Mouse (Mus musculus): ENCODE data around the gene Rgs6.

The Rgs6 gene

DNA sequence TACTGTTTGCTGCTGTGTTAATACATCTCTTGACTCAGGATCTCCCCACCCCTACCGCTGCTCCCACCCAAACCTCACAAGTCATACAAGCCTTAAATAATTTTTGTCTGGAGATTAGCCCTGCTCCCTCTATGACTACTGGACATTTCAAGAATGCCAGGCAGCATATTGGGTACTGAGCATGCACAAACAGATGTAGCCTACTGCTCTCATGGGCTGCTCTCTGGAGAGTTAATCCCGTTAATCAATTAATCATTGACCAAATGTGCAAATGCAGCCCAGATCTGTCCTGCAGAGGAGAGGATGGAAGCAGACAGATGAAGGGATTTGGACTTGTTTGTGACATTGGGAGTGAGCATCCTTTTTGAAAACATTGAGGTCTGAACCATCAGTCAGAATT is at the start of gene Rgs6:
Gene Rgs6 (plus strand): TSS at position 276 of the 400 bp plus-strand sequence.
- no peak for DNase-seq (ENCODE audit: low read depth, low spot score)

DNA sequence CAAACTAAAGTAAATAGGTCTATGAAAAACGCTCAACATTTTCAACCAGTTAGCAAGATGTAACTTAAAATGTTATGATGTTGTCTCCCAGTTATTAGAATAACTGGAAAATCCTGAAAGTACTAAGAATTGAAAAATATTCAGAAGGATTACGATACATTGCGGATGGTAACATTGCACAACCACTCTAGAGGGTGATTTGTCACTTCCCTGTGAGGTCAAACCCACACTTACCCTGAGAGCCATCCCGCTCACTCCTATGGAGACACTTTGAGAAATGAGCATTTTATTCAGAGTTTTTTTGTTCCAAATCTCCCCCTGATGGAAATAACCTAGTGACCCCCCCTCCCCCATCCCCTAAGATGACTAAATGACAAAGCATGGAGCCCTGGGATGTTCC is 41.0 kb upstream of the Rgs6 start:
- no peak for DNase-seq (ENCODE audit: low read depth, low spot score)

DNA sequence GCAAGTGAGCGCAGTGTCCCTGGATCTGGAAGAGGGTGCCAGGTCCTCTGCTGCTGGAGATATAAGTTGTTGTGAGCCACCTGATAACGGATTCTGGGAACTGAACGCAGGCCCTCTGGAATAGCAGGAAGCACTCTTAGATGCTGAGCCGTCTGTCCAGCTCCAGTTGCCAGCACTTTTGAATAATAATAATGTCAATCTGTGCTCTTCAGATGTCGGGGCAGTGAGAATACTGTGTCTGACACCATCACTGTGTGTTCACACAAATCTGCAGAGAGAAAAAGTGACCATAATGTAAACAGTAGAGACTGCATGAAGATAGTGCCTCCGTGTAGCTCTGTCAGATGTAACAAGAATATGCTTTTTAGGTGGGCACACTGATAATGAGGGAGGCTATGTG is 38.9 kb upstream of the Rgs6 start:
- DNase-seq (ENCODE audit: low read depth, low spot score) = peak; percentile 12

DNA sequence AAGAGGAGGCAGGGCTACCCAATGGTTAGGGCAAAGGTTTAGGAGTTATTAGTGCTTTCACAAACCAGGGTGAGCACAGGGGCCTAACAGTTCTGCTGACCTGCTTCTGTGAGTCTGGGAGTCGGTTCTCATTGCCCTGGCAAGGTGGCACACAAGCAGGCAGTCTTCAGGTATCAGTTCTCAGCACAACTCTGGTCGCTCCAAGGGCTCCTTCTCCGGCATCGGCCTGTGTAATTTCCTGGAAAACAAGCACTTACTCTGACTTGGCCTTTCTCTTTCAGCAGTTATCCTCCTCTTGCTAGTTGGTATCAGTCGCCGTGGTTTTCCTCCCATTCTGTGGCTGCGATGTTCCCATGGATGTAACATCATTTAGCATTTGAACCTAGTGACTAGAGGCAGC is 38.0 kb upstream of the Rgs6 start:
- DNase-seq (ENCODE audit: low read depth, low spot score) = no peak

DNA sequence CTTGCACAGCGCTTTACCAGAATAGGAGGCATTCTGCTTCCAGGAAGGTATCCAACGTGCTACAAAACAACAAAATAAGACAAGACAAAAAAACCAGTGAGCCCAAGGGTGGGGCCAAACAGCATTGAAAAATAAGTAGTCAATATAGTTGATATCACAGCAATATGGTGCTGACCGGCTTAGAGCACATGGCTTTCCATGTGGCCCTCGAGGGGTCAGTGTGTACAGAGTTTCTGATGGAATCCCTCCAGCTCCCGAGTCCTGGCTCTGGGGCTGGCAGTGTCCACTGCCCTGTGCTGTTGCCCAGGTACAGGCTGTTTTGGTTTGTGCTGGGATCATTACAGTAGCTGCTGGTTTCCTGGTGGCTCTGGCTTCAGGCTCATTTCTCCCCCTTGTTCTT is 35.7 kb upstream of the Rgs6 start:
- no peak for DNase-seq (ENCODE audit: low read depth, low spot score)

DNA sequence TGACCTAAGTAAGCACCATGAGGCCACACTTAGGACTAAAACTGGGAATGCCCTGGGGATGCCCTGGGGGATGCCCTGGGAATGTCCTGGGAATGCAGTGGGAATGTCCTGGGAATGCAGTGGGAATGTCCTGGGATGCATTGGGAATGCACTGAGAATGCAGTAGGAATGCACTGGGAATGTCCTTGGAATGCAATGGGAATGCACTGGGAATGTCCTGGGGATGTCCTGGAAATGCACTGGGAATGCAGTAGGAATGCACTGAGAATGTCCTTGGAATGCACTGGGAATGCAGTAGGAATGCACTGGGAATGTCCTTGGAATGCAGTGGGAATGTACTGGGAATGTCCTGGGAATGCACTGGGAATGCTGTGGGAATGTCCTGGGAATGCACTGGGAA is 25.2 kb upstream of the Rgs6 start:
- DNase-seq (ENCODE audit: low read depth, low spot score) = no peak

DNA sequence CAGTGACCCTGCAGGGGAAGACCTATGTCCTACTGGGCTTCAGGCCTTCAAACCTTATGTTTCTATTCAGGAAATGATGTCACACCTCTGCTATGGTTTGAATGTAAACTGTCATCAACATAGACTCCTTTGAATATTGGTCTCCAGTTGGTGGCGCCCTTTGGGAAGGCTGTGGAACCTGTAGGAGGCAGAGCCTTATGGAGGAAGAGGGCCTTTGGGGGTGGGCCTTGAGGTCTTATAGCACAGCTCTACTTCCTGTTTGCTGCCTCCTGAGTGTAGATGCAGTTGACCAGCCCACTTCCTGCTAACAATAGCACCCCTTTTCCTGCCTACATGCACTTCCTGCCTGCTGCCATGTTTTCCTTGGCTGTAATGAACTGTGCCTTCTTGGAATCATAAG is 19.7 kb upstream of the Rgs6 start:
- DNase-seq (ENCODE audit: low read depth, low spot score) = no peak

DNA sequence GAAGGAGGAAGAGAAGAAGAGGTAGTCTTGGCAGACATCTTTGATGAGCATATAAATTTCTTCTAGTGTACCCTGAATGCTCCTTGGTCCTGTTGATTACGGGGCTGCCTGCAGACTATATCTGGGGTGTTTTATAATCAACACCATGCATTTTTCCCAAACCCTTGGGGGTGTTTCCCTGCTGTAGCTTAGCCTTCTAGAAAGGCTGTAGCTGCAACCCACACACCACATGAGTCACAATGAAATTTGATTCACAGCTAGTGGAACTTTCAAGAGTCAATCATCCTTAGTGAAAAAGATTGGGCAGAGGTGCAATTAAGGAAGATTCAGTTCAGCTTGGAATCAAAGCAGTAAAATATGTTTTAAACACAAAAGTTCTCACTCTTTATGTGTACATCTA is 15.4 kb upstream of the Rgs6 start:
- no peak for DNase-seq (ENCODE audit: low read depth, low spot score)

DNA sequence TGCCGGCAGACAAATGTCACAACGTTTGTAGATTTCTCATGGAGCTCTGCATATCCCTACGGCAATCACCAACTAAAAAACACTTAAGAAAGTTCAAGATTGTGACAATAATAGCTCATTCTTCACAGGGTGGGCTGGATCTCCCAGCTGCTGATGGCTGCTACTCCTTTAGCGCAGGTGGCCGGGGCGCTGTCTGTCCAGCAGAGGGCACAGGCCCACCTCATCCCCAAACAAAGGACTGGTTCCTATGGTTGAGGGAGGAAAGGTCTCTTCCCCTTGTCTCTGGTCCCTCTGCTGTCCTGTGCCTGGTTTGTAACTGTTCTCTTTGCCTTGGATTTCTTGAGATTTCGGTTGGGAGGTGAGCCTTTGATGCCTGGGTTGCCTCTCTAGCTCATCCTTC is 1.5 kb upstream of the Rgs6 start:
- no peak for DNase-seq (ENCODE audit: low read depth, low spot score)

DNA sequence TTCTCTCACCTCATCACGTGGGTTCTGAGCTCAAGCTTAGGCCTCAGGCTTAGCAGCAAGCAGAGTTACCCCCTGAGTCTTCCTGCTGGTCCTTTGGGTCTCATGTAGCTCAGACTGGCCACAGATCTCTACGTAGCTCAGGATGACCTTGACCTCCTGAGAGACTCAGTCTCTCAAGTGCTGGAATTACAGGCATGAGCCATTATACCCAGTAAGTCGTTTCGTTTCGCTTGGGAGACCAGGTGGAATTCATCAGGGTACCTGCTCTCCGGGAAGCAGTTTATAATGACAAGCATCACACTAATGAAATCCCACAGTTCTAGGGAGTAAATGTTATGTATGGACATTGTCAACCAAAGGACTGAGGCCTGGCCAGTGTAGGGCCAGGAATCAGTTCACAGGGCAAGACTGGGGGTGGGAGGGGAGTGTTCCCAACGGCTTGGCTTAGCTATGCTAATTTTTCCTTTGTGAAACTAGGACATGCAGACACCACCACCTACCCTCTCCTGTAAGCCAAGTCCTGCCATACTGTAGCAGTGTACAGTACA is 670 bp upstream of the Rgs6 start:
- DNase-seq (ENCODE audit: low read depth, low spot score) = no peak

DNA sequence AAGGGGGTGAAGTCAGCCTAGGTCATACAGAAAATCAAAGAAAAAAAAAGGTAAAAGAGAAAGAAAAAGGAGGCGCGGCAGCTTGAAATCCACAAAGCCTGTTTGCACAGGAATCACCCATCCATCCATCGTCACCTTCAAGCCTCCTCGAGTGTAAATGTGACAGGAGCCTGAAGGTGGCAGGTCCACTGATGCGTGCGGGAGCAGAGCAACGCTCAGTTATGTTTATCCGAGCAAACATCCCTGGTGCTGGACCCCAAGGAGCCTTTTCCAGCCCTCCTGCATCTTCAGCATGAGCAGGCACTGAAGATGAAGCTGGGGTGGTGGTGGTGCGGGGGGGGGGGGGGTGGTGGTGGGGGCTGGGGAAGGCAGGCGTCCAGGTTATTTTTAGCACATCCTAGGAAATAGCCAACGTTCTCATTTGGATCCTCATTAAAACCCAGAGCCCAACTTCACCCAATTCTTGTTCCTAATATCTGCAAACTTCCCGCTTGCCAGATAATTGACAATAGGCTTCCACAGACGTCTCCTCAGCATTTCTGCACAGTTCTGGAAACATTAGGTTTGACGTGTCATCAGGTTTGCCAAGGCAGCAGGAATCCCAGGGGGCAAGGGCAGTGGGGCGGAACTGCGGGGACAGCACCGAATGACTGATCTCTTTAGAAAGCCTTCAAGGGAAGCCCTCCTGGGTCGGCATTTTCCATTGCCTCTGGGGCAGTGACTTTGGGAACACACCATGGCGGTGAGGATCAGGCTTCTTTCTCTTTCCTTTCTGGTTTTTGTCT is 946 bp downstream of the Rgs6 start:
- no peak for DNase-seq (ENCODE audit: low read depth, low spot score)

DNA sequence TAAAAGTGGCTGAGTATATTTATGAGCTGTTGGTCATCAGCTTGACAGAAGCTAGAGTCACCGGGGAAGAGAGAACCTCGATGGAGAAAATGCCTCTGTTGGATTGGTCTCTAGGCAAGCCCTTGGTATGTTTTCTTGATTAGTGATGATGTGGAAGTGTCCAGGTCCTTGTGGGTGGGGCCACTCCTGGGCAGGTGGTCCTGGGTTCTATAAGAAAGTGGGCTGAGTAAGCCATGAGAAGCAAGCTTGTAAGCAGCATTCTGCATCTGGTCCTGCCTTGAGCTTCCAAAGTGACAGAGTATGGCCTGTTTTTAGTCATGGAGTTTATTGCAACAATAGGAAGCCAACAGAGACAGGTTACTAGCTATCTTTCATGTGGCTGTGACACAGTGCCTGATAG is 10.9 kb downstream of the Rgs6 start:
- DNase-seq (ENCODE audit: low read depth, low spot score) = no peak

DNA sequence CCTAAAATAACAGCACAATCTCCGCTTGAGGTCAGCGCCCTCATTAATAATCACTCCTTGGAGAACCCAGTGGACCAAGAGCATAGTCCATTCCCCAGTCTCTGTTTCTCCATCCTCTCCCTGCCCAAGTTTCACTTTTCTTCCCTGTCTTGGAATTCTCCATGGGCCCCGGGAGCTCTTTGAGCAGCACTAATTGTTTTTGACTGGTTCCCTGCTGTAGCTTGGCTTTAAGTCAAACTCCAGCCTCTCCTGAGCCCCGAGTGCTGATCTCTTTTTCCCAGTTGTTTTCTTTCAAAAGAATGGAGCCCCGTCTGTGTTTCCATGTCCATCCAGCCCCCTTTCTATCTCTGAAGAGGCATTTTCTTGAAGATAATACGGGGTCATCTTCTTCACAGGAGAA is 12.3 kb downstream of the Rgs6 start:
- DNase-seq (ENCODE audit: low read depth, low spot score) = no peak

DNA sequence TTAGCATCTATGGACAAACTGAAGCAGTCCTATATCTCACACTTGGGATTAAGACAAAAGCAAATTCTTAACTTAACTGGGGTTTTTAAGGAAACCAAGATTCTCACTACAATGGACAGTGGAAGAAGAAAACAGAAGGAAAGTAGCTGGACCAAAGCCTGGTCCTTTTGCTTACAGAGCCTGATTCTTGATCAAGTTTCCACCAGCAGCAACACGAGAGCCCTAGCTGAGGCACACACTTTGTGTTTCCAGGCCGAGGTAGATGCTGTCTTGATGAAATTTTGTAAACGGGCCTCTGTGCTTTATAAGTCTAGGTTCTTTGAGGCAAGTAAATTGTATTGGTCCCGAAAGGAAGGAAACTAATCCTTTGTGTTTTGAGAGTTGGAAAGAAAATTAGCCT is 14.7 kb downstream of the Rgs6 start:
- no peak for DNase-seq (ENCODE audit: low read depth, low spot score)

DNA sequence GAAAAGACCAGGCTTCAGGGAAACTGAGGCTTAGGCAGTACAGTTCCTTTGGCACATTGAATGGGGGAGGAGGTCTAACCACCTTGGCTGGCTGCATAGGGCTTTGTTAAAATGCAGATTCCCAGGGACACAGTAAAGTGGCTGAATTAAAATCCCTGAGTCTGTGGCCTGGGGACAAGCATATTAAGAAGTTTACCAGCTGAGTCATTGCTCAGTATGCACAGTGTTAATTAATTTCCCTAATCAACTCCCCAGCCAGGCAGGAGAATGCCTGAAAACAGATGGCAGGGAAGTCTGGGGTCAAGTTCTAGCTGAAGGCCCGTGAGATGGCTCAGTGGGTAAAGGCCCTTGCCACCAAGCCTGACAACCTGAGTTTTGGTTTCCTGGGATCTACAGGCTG is 15.2 kb downstream of the Rgs6 start:
- no peak for DNase-seq (ENCODE audit: low read depth, low spot score)

DNA sequence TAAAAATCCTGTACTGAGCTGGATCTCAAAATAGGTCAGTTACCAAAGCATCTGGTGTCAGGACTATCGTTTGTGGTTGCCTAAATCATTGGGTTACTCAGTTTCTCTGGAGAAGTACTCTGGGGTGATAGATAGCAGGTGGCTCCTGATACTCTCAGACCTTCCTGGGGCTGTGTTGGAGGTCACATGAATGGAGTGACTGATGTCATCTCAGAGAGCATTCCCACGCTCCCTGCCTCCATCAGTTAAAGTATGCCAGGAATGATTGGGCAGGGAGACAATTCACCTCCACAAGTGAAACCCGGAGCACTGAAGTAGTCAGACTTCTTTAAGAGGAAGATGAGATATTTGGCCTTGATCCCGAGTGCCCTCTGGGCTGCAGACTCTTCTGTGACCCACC is 15.9 kb downstream of the Rgs6 start:
- DNase-seq (ENCODE audit: low read depth, low spot score) = no peak

DNA sequence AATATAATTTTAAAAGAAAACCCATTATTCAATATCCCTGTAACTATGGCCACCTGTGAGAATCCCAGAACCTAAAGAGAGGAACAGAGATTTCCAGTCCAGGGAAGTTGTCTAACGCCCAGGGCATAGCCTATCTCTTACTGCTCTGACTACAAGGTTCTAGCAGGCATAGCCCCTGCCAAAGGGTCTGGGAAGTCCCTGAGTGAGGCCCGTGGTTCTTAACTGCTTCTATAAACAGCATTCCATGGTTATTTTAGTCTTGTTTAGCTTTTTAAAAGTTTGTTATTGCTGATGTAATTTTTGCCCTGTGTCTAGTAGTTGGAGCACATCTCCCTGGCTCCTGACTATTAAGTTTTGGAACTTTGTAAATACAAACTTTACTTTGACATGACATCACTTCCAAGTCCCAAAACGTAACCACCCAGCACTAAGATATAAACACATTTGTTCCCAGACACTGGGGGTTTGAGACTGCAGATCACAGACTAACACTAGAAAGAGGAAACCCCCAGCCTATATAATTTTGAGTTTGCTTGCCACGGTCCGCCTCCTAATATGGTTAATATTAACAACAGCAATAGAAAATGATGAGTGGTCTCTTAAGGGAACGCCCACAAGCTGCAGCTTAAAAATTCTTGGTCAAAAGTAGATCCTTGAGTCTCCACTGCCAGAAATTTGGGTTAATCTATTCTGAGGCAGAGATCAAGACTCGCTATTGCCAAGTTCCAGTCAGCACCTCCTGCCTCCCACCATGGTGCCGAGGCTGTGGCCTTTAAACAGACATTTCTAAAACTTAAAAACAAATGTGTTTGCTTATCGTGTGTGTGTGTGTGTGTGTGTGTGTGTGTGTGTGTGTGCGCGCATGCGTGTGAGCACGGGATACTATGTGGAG is 24.9 kb downstream of the Rgs6 start:
- DNase-seq (ENCODE audit: low read depth, low spot score) = no peak

DNA sequence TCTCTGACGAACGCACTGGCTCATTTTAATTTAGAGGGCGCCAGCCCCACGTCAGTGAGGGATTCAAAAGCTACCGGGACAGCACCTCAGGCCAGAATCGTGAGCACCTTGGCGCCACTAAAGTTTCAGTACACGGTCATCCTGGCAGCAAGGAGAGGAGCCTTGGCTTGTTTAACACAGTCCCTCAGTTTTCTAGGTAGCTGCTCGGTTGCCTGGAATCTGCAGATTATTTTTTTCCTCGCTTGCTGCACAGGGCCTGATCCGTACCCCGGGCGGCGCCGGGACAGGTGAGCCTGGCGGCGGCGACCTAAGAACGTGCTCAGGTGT is 28.4 kb downstream of the Rgs6 start:
- DNase-seq (ENCODE audit: low read depth, low spot score) = no peak

DNA sequence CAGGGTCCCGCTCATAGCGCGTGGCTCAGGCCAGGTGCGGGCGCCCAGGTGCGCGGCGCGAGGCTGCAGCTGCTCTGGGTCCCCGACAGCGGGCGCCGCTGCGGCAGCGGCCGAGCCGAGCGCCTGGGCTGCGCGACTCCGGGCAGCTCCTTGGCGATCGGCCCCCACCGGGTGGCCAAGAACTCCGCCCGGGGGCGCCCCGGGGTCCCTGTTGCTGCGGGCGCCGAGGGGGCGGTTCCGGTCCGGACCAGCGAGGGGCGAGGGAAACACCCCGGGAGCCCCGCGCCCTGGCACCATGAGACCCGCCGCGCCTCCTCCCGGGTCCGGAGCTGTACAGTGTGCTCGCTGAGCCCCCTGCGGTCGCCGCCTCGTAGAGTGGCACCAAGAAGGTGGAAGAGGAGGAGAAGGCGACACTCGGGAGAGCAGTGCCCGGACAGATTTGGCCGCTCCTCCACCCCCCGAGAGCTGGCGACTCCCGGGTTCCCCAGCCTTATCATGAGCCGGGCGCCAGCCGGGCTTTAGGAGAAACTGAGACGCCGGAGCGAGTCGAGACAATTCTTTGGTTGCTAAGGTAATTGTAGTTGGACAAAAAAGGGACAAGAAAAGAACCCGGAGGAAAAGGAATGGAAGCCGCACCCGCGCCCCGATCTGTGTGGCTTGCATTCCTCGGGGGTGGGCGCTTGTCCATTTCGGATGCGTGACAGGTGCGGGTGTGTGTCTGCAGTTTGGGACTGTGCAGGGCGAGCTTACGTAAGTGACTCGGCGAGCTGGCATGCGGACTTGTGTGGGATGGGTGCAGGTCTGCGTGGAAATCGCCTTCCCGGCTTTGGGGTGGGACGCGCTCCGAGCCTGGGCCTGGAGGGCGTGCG is 29.0 kb downstream of the Rgs6 start:
- no peak for DNase-seq (ENCODE audit: low read depth, low spot score)

DNA sequence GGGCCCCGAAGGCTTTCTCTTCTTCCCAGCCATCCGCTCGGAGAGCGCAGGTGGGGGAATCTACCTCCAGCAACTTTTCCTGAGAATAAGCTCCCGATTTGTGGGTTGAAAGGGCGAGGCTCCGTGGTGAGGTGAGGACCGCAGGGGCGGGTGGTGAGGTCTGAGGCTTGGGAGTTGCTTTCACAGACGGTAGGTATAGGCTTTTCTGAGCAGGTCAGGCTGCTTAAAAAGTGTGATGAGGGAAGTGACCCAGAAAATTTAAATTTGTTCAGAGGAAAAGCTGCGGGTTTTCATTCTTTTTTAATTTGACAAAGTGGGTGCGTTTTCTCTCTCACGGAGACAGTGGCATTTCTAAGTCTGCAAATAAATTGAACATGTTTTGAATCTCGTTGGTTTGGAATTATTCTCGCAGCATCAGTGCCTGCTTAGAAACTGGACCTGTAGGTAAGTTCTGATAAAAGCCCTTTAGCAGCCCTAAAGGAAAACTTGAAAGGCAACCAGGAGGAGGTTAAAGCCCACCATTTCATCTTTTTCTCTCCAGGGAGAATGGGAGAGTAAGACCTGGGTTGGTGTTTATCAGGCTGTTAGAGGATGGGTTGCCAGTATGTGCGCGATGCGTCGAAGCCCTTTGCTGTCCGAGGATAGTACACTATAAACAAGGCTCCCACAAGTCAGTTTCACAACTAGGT is 29.7 kb downstream of the Rgs6 start:
- no peak for DNase-seq (ENCODE audit: low read depth, low spot score)

DNA sequence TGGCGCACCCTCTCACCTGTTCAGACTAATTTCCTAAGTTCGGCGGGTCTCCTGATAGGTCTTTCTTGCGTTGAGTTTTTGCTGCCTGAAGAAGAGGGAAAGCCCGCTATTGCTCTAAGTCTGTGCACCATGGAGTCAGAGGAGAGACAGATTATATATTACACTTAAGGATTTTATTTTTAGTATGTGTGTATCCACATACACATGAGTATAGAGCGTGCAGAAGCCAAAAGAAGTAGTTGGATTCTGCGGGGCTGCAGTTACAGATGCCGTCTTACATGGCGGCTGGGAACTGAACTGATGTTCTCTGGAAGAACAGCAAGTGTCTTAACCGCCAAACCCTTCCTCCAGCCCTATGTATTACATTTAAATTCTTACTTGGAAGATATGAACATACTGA is 52.3 kb downstream of the Rgs6 start:
- no peak for DNase-seq (ENCODE audit: low read depth, low spot score)

Data from brain, embryonic 18.5 days (tissue).